Mouse (Mus musculus): ENCODE results near the gene Cacybp.
A peak's percentile ranks its signal among the peaks of the same experiment; 100 is the strongest.

Cacybp gene

GRCm38 (mm10) chr1:160212703-160213669, at the start of gene Cacybp:
Gene Cacybp (minus strand): TSS chr1:160212875.
- DNase-seq (ENCODE audit: extremely low spot score): peak; percentile 100

- no peak for DNase-seq (ENCODE audit: extremely low spot score)
Measured at GRCm38 (mm10) chr1:160262415-160262814, 49.7 kb upstream of the Cacybp start.

GRCm38 (mm10) chr1:160261849-160262248, 49.2 kb upstream of the Cacybp start:
- DNase-seq (ENCODE audit: extremely low spot score): no peak

- DNase-seq (ENCODE audit: extremely low spot score): no peak
Measured at GRCm38 (mm10) chr1:160260605-160261004, 47.9 kb upstream of the Cacybp start.

- DNase-seq (ENCODE audit: extremely low spot score): no peak
Measured at GRCm38 (mm10) chr1:160259884-160260283, 47.2 kb upstream of the Cacybp start.

GRCm38 (mm10) chr1:160253108-160253507, 40.4 kb upstream of the Cacybp start:
- DNase-seq (ENCODE audit: extremely low spot score): no peak

GRCm38 (mm10) chr1:160251388-160252007, 38.8 kb upstream of the Cacybp start:
- DNase-seq (ENCODE audit: extremely low spot score): no peak

GRCm38 (mm10) chr1:160250782-160251181, 38.1 kb upstream of the Cacybp start:
- no peak for DNase-seq (ENCODE audit: extremely low spot score)

GRCm38 (mm10) chr1:160249786-160250185, 37.1 kb upstream of the Cacybp start:
- DNase-seq (ENCODE audit: extremely low spot score): no peak

- DNase-seq (ENCODE audit: extremely low spot score): no peak
Measured at GRCm38 (mm10) chr1:160247473-160247872, 34.8 kb upstream of the Cacybp start.

- no peak for DNase-seq (ENCODE audit: extremely low spot score)
Measured at GRCm38 (mm10) chr1:160246844-160247243, 34.2 kb upstream of the Cacybp start.

GRCm38 (mm10) chr1:160245954-160246353, 33.3 kb upstream of the Cacybp start:
- no peak for DNase-seq (ENCODE audit: extremely low spot score)

- no peak for DNase-seq (ENCODE audit: extremely low spot score)
Measured at GRCm38 (mm10) chr1:160244689-160245088, 32.0 kb upstream of the Cacybp start.

GRCm38 (mm10) chr1:160240091-160240490, 27.4 kb upstream of the Cacybp start:
- DNase-seq (ENCODE audit: extremely low spot score): no peak

GRCm38 (mm10) chr1:160238852-160239443, 26.3 kb upstream of the Cacybp start:
- DNase-seq (ENCODE audit: extremely low spot score): no peak

GRCm38 (mm10) chr1:160237981-160238380, 25.3 kb upstream of the Cacybp start:
- no peak for DNase-seq (ENCODE audit: extremely low spot score)

- no peak for DNase-seq (ENCODE audit: extremely low spot score)
Measured at GRCm38 (mm10) chr1:160233921-160234320, 21.2 kb upstream of the Cacybp start.

GRCm38 (mm10) chr1:160232113-160232512, 19.4 kb upstream of the Cacybp start:
- no peak for DNase-seq (ENCODE audit: extremely low spot score)

GRCm38 (mm10) chr1:160231013-160231412, 18.3 kb upstream of the Cacybp start:
- DNase-seq (ENCODE audit: extremely low spot score): peak; percentile 31

- DNase-seq (ENCODE audit: extremely low spot score): no peak
Measured at GRCm38 (mm10) chr1:160227850-160228249, 15.2 kb upstream of the Cacybp start.

- DNase-seq (ENCODE audit: extremely low spot score): no peak
Measured at GRCm38 (mm10) chr1:160227196-160227595, 14.5 kb upstream of the Cacybp start.

- DNase-seq (ENCODE audit: extremely low spot score): no peak
Measured at GRCm38 (mm10) chr1:160224093-160224492, 11.4 kb upstream of the Cacybp start.

GRCm38 (mm10) chr1:160217898-160218297, 5.2 kb upstream of the Cacybp start:
- no peak for DNase-seq (ENCODE audit: extremely low spot score)
